Mouse (Mus musculus) hindbrain, postnatal 0 days (tissue): ENCODE data around the gene Rgl1. TPM values are rescaled to one million over a fixed set of nuclear protein-coding genes. Genes with fewer than 3 reads are reported as not detected.
"Not testable (repeated sequence)": the region's sequence is repeated elsewhere in the genome, so short reads cannot be mapped to it uniquely, and the experiment has no call there.

ENCODE experiments used
- ATAC-seq: fragments of 200-750 bp; cut with Nextera tagmentation; 2 replicates; pipeline ENCODE4 v1.8.0; 2017; ENCODE audit warnings: mild to moderate bottlenecking, moderate TSS enrichment, moderate library complexity
- DNase-seq: peaks from one replicate; pipeline ENCODE4 v3.0.0-alpha.2; 2015; ENCODE audit warnings: low spot score
- H3K27ac ChIP-seq: fragments of 300-500 bp; sonication (generic); 2 replicates; pipeline ENCODE4 v1.5.1; 2014; ENCODE audit warnings: mild to moderate bottlenecking
- H3K27me3 ChIP-seq: fragments of 300-500 bp; sonication (generic); 2 replicates; pipeline ENCODE4 v1.6.1; 2014; ENCODE audit warnings: low read length, mixed read lengths; ENCODE audit not compliant: insufficient read depth
- H3K36me3 ChIP-seq: fragments of 300-500 bp; sonication (generic); 2 replicates; pipeline ENCODE4 v1.6.1; 2014; ENCODE audit warnings: low read length, mixed read lengths; ENCODE audit not compliant: insufficient read depth
- H3K4me1 ChIP-seq: fragments of 300-500 bp; sonication (generic); 2 replicates; pipeline ENCODE4 v1.6.1; 2014; ENCODE audit warnings: antibody characterized with exemption, low read length, mixed read lengths; ENCODE audit not compliant: insufficient read depth
- H3K4me2 ChIP-seq: fragments of 300-500 bp; sonication (generic); 2 replicates; pipeline ENCODE4 v1.6.1; 2014; ENCODE audit warnings: low read depth, mild to moderate bottlenecking, low read length, moderate library complexity, mixed read lengths
- H3K4me3 ChIP-seq: fragments of 300-500 bp; sonication (generic); 2 replicates; pipeline ENCODE4 v1.5.1; 2014; ENCODE audit warnings: low read length
- H3K9ac ChIP-seq: fragments of 300-500 bp; sonication (generic); replicated peaks from 2 replicates; pipeline ENCODE4 v1.6.1; 2014; ENCODE audit warnings: mild to moderate bottlenecking, low read length, moderate library complexity, mixed read lengths
- H3K9me3 ChIP-seq: fragments of 300-500 bp; sonication (generic); 2 replicates; pipeline ENCODE4 v1.6.1; 2016; ENCODE audit warnings: low read length, mixed read lengths
- CTCF ChIP-seq: IDR thresholded peaks from 2 replicates; pipeline ENCODE4 v1.5.1; 2016; ENCODE audit warnings: antibody characterized with exemption, control low read depth, low read depth
- WGBS: fragments of 180-500 bp; shearing (Covaris S2); extraction: QIAGEN DNeasy Blood & Tissue Kit; methylation state at CpG from one replicate; pipeline ENCODE4 v1.1.7; 2014; 5-methylcytosine and 5-hydroxymethylcytosine counted together
- polyA plus RNA-seq: library from polyadenylated mRNA; unstranded; fragments of >200 nt; fragmentation: Nextera tagmentation; extraction: Ambion mirVana; gene quantifications from 2 replicates; pipeline ENCODE4 v1.2.1, GENCODE M21; 2015
- total RNA-seq: library from RNA; depleted of rRNA; stranded (reverse); fragments of >200 nt; gene quantifications from 2 replicates; pipeline ENCODE4 v1.2.3, GENCODE M21; 2014

Gene Rgl1
- total and polyA plus RNA-seq, 2 experiments from 2014 or later, result 16.1 to 17.0 TPM

DNA sequence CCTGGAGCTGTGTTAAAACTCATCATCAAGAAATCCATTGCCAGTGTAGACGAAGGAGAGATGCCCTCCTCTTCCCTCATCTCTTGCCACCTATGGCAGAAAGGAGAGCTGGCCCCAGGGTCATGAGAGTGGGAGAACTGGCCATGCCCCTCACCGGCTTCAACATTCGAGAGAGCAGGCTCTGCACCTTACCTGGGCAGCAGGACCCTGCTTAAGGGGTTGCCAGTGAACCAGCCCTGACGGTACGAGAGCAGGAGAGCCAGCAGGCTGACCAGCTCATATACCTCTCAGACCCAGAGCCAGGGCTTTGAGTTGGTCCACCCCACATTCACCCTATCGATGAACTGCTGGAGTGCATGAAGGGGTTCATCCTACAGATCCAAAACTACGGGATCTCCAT lies 105.7 kb downstream of the Rgl1 start:
- H3K4me3 ChIP-seq, result no peak overlapping the region
- DNase-seq, result no peak
- no peak overlapping the region for H3K4me2 ChIP-seq
- H3K4me1 ChIP-seq, result no peaks in the 10 kb centered on the region; the same call in 1 of the 2 replicates
- H3K9me3 ChIP-seq, result no peaks in the 10 kb centered on the region
- no peak for ATAC-seq
- 94% methylated on average over 7 of the region's 7 CpGs for WGBS
- no peak overlapping the region for H3K9ac ChIP-seq
- H3K36me3 ChIP-seq, result no peaks in the 10 kb centered on the region
- no peaks in the 10 kb centered on the region for H3K27me3 ChIP-seq
- no peak overlapping the region for H3K27ac ChIP-seq
- no peak for TF ChIP-seq CTCF

DNA sequence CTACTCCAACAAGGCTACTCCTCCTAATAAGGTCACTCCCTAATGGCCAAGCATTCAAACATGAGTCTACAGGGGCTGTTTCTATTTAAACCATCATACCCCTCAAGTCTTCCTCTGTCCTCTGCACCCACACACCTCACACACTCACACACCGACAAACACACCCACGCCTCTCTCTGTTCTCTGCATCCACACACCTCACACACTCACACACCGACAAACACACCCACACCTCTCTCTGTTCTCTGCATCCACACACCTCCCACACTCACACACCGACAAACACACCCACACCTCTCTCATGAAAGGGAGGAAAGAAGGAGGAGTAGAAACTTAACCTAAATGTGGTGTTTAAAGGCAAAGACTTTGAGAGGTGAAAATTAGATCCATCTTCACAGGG lies 106.2 kb downstream of the Rgl1 start:
- no peak overlapping the region for H3K4me3 ChIP-seq
- no peaks in the 10 kb centered on the region for H3K36me3 ChIP-seq
- H3K9me3 ChIP-seq, result no peaks in the 10 kb centered on the region
- no peak overlapping the region for H3K9ac ChIP-seq
- ATAC-seq, result no peak
- no peaks in the 10 kb centered on the region for H3K27me3 ChIP-seq
- 87% methylated on average over 4 of the region's 4 CpGs for WGBS
- no peak overlapping the region for H3K27ac ChIP-seq
- no peak overlapping the region for H3K4me2 ChIP-seq
- no peaks in the 10 kb centered on the region; the same call in 1 of the 2 replicates for H3K4me1 ChIP-seq
- TF ChIP-seq CTCF, result no peak
- no peak for DNase-seq

DNA sequence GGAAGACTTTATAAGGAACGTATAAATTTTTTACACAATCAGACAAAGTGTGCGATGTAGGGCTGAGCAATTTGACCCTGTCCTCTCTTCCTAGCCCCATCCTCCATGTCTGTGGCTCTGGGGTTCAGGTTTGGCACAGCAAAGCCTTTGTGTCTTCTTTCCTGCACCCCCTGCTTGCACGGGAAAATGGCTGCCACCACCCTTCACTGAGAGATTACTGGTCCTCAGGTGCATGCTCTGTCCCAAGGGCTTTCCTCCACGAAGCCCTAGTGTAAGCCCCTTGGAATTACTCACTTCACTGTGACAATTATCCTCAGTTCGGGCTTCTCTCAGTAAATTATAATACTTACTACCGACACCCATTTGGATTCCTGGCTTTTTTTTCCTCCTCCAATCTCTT lies 109.5 kb downstream of the Rgl1 start:
- no peak overlapping the region for H3K9ac ChIP-seq
- H3K4me1 ChIP-seq, result no peaks in the 10 kb centered on the region; the same call in 1 of the 2 replicates
- no peak for TF ChIP-seq CTCF
- no peak overlapping the region for H3K27ac ChIP-seq
- no peak overlapping the region for H3K4me3 ChIP-seq
- 74% methylated on average over 6 of the region's 6 CpGs for WGBS
- ATAC-seq (no peak), DNase-seq (no peak)
- H3K4me2 ChIP-seq, result no peak overlapping the region
- H3K27me3 ChIP-seq, result no peaks in the 10 kb centered on the region
- H3K36me3 ChIP-seq, result no peaks in the 10 kb centered on the region
- H3K9me3 ChIP-seq, result no peaks in the 10 kb centered on the region

DNA sequence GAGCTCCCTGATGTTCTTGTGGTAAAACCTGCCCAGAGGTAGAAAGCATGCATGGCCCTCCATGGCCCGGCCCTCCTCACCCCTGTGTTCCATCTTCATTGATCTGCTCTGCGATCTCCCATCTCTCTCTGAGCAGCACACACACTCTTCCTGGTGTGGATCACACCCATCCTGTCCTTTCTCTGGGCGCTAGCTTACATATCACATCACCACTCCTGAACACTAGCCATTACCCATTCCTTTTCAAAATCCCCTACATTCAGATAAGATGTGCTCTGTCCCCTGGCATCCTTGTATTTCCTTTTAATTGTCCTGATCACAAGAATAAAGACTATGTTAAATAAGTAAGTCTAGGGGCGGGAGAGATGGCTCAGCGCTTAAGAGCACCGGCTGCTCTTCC lies 111.3 kb downstream of the Rgl1 start:
- 97% methylated on average over 6 of the region's 6 CpGs for WGBS
- no peak for DNase-seq
- no peaks in the 10 kb centered on the region for H3K36me3 ChIP-seq

DNA sequence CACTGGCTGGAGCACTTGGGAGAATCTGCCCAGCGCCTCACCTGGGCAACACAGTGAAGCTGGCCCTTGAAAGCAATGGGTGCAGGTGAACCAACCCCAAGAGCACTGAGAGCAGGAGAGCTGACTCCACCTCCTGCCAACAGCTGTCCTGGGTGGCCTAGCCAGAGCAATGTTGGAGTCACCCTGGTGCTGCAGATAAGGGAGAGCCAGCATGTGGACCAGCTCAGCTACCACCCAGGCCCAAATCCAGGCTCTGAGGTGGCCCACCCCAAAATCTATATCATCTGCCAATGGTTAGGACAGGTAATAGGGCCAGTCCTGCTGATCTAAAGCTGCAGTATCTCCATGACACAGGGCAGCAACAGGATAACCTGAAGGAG lies 114.7 kb downstream of the Rgl1 start:
- Histone ChIP-seq H3K4me2 (no peak overlapping the region), H3K36me3 (no peaks in the 10 kb centered on the region), H3K9me3 (no peaks in the 10 kb centered on the region), H3K27ac (no peak overlapping the region), H3K4me3 (no peak overlapping the region), H3K4me1 (no peaks in the 10 kb centered on the region), H3K9ac (no peak overlapping the region), H3K27me3 (no peaks in the 10 kb centered on the region)
- DNase-seq (no peak), ATAC-seq (no peak)
- TF ChIP-seq CTCF, result no peak
- WGBS, result 100% methylated on average over 1 of the region's 1 CpGs

More for the DNA sequence above, 111.3 kb downstream of the Rgl1 start:
- Histone ChIP-seq H3K9me3 (no peaks in the 10 kb centered on the region), H3K4me3 (no peak overlapping the region), H3K27ac (no peak overlapping the region), H3K9ac (no peak overlapping the region), H3K4me2 (no peak overlapping the region), H3K4me1 (no peaks in the 10 kb centered on the region; the same call in 1 of the 2 replicates), H3K27me3 (no peaks in the 10 kb centered on the region)
- no peak for ATAC-seq
- no peak for TF ChIP-seq CTCF

DNA sequence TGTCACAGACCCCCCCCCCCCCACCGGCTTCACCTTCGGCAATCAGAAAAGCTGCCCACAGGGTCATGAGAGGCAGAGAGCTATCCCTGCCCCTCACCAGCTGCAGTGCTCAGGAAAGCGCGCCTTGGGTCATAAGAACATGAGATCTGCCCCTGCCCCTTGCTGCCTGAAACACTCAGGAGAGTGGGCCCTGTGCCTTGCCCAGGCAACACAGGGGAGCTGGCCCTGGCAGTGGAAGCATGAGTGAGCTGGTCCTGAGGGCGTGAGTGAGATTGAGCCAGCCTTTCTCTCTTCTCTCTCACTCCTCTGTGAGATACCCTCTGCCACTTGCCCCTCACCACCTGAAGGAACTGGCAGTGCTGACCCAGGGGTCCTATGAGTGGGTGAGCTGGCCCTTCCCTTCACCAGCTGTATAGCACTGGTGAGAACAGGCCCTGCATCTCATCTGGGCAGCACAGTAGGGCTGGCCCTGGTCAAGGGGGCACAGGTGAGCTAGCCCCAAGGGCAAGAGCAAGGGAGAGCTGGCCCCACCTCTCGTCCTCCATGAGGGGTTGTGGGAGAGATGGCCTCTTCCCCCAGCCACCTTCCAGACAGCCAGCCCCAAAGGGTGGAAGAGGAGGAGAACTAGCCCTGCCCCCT lies 115.2 kb downstream of the Rgl1 start:
- DNase-seq, result no peak
- no peaks in the 10 kb centered on the region for H3K36me3 ChIP-seq
- 78% methylated on average over 6 of the region's 6 CpGs for WGBS
- no peaks in the 10 kb centered on the region for H3K4me1 ChIP-seq
- no peak overlapping the region for H3K27ac ChIP-seq
- no peaks in the 10 kb centered on the region for H3K27me3 ChIP-seq
- H3K9ac ChIP-seq, result no peak overlapping the region
- no peak for ATAC-seq
- H3K4me2 ChIP-seq, result no peak overlapping the region
- TF ChIP-seq CTCF, result no peak
- H3K4me3 ChIP-seq, result no peak overlapping the region
- no peaks in the 10 kb centered on the region for H3K9me3 ChIP-seq

DNA sequence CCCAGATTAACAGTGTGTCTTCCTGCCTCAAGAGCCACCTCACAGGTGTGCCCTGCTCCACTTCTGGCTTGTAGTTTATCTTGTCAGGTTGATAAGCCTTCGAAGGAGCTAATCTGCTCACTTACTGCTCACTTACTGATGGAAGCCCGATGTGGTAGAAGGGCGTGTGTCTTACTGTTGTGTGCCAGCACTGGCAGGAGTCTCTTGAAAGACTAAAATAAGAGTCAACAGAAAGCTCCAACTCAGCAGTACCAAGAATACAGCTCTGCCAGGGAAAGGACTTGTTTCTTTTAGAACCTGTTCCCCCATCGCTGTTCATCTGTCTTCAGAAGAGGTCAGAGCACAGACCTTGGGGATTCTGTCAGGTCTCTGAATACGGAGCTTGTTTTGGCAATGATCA lies 118.1 kb downstream of the Rgl1 start:
- DNase-seq (no peak), ATAC-seq (no peak)
- Histone ChIP-seq H3K4me2 (no peak overlapping the region), H3K4me3 (no peak overlapping the region), H3K27me3 (no peaks in the 10 kb centered on the region), H3K27ac (no peak overlapping the region), H3K9me3 (no peaks in the 10 kb centered on the region), H3K4me1 (no peaks in the 10 kb centered on the region), H3K36me3 (no peaks in the 10 kb centered on the region), H3K9ac (no peak overlapping the region)
- TF ChIP-seq CTCF, result no peak
- WGBS, result 89% methylated on average over 5 of the region's 5 CpGs

DNA sequence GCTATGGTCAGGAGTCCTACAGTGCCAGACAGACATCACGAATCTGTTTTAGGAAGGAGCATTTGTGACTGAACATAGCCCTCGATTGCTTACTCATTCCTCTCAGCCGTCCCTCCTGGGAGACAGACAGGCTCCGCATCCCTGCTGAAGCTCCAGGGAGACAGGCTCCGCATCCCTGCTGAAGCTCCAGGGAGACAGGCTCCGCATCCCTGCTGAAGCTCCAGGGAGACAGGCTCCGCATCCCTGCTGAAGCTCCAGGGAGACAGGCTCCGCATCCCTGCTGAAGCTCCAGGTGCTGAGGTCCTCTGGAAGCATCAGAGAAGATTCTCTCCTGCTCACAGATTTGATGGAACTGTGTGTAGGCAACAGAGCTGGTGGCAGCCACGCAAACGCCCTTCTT lies 123.9 kb downstream of the Rgl1 start:
- not testable (repeated sequence) for H3K27ac ChIP-seq, DNase-seq, H3K27me3 ChIP-seq, H3K9me3 ChIP-seq, H3K4me3 ChIP-seq, ATAC-seq, H3K36me3 ChIP-seq, H3K9ac ChIP-seq, H3K4me2 ChIP-seq
- H3K4me1 ChIP-seq, result peaks cover 15% of the 10 kb centered on the region; the same call in 1 of the 2 replicates
- WGBS, result 32% methylated on average over 10 of the region's 10 CpGs
